Mouse (Mus musculus): ENCODE data around the gene Trabd2b.

The Trabd2b gene

DNA sequence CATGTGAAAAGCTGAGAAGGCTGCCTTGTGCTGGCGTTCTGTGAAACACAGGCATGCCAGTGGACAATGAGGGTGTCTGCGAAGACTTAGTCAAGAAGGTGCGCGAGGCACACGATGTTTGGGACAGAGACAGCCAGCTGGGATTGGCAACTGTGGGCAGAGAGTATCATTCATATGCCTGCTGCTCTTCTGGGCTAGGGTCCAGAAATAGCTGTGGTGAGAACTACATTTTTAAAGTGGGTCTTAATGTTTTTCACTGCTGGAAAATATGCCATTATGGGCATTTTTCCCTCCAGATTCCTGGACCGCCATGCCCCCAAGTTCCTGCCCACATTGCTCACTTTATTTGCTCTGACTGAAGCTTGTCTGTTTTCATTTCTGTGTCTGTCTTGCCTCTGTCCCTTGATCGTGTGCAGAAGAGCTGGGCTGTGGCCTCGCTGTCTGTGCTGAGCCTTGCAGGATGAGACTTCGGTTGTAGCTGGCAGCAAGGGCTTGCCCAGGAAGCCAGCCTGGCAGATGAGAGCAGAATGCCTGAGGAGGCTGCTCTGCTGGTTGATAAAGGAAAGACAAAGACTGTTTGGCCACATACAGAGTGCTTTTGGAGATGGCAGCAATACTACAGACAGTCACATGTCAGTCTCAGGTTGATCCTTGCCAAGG is 42.0 kb downstream of the Trabd2b start:
- DNase-seq (ENCODE audit: low spot score), result no peak

DNA sequence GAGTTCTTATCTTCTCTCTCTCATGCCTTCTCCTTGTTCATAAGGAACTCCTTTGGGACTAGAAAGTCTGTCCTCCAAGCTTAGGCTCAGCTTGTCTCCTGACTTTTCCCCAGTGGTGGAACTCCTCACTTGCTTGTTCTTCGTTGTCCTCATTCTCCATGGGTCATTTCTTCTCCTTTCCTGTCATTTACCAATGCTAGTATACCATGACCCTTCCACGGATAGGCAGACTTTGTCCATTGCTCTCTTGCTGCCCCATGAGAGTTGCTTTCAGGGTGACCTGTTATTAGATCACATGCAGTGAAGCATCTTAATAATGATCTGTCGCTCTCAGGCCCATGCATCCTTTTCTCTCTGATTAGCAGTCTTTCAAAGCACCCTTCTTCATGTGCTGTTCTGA is 46.6 kb downstream of the Trabd2b start:
- no peak for DNase-seq (ENCODE audit: low spot score)

DNA sequence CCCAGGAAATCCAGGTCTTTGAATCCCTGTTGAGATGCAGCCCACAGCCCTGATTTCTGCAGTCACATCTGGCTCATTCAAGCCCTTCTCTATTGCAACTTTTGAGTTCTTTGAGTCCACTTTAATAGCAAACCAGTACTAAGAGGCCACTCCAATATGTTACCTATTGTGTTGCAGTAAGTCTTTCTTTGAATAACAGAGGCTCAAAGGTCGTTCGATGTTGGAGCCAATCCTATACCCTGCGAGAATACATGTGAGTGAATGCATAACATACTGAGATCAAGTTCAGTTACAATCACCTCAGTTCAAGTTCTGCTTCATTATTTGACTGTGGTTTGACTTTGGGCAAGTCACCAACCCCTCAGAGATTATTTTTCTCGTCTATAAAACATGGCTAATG is 47.5 kb downstream of the Trabd2b start:
- no peak for DNase-seq (ENCODE audit: low spot score)

DNA sequence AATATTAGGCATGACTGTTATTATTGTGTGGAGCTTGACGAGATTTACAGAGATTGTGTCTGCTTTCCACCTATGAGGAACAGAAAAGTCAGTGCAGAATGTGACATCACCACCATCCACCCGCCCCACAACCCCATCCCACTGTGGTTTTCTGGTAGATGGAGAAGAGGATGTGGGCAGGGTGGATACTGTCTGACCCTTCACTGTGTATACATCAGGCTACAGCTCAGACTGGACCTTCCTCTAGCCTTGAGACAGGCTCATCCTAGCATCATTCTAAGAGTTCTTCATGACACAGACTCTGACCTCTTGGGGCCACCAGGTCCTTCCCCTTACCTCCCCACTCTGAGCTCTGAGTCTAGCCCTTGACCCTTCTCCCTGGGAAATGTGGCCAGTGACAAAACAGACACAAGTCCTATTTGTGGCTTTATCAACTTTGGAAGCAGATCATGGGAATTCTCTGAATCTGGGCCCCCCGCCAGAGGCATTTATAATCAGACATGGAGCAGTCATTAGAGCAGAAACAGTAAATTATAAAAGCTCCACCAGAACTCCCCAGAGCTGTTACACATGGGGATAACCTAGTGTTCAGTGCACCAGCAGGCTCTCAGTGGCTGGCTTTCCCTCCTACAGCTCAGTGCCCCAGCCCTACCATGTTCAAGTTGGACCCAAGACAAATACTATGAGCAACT is 48.1 kb downstream of the Trabd2b start:
- no peak for DNase-seq (ENCODE audit: low spot score)

DNA sequence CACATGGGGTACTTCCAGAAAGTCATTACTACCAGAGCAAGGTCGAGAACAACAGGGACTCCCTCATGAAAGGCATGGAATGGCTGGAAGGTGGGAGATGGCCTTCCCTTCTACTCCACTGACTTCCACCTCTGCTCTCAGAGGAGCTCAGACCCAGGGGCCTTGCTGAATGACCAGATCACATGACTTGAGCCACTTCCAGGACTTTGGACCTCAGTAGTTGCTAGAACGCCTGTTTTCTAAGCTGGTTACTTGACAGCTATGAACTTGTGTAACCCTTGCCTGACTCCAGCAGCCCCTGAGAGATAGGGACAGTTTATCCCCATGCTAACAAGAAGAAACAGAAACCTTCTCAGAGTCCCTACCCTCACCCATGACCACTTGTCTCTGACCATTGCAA is 50.6 kb downstream of the Trabd2b start:
- no peak for DNase-seq (ENCODE audit: low spot score)

DNA sequence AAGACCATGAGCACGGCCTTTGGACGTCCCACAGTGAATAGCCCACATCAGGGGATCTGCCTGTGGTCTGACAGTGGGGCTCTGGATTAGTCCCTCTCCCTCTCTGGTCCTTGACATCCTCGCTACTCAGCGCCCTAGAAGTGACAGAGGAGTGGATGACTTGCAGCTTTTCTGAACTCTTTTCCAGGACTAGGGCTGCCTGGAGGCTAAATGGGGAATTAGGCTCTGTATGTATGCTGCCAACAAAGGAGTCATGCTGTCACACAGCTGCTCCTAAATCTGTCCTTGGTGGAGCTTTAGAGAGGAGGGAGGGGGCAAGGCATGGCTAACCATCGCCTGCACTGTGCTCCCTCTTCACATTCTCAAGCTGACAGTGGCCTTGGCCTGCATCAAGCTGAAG is 53.1 kb downstream of the Trabd2b start:
- DNase-seq (ENCODE audit: low spot score), result peak; percentile 47

DNA sequence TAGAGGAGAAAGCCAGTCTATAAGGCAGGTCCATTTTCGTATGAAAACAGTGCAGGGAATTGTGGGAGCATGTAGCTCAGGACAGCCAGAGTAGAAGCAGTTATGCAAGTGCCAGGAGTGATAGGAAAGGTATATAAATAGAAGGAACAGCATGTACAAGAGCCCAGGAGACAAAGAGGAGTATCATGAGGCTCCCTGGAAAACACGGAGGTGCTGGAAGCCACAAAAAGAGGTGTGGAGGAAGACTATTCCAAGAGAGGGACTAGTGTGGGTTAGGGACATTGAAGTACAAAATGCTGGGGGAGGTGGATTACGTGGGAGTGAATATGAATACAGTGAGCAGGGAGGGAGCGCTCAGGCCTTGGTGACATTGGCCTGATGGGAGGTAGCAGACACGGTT is 53.9 kb downstream of the Trabd2b start:
- DNase-seq (ENCODE audit: low spot score), result no peak

- no peak for DNase-seq (ENCODE audit: low spot score)
Observed at GRCm38 (mm10) chr4:114461093-114461492, 54.6 kb downstream of the Trabd2b start.

DNA sequence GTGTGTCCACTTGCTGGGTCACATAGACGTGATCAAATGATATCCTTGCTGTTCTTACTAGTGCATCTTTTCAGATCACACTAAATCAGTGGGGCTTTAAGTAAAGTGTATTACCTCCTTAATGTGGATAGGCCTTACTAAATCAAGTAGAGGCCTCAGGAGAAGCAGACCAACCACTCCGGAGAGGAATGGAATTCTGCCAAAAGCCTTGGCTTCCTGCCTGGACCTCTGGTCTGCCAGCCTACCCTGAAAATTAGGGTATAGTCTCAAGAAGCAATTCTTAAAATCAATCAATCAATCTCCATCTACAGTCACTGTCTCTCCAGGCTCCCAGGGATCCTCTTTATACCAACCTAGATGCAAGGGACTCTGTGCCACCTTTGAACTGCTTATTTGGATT is 59.1 kb downstream of the Trabd2b start:
- no peak for DNase-seq (ENCODE audit: low spot score)

DNA sequence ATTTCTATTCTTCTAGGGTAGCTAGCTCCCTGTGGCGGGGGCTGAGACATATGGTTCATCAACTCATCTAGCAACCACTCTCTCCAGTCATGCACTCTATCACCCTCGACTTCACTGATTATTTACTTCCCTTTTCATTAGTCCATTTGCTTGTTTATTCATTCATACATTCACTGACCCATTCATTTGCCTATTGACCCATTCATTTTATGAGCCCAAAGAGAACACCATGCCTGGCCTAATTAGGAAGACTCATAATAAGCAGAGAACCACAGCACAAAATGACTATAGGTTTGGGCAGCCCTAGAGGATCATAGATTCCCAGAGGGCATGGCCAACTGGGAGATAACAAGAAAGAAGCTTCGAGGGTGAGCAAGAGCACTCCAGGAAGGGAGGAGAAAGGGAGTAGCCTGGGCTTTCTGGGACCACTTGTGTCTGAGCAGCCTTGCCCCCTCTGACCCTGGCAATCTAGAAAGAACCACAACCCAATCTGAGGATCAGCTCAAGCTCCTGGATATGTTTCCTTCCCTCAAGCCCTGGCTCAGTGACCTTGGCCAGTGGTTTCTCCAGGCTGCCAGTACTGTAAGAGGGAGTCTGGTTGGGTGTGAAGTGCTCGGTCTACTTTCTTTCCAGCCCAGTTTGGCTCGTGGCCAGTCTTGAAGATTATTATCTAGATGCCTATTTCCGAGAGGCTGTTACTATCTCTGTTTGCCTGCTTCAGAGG is 61.0 kb downstream of the Trabd2b start:
- peak; percentile 28 for DNase-seq (ENCODE audit: low spot score)

DNA sequence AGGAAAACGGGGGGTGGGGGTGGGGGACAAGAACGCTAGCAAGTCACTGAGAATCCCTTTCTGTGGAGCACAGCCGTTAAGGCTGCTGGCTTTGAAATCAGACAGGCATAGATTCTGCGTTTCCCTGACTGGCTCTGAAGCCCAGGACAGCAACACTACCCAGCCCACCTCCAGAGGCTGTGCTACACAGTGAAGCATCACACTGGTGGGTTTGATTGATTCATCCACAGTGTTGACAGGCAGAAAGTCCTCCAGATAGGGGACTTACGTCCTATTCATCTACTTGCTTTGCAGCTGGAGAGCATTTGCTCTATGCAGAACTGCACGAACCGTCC is 61.5 kb downstream of the Trabd2b start:
- DNase-seq (ENCODE audit: low spot score), result no peak

GRCm38 (mm10) chr4:114469881-114470280 is 63.4 kb downstream of the Trabd2b start:
- no peak for DNase-seq (ENCODE audit: low spot score)

GRCm38 (mm10) chr4:114472143-114472542 is 65.6 kb downstream of the Trabd2b start:
- no peak for DNase-seq (ENCODE audit: low spot score)

DNA sequence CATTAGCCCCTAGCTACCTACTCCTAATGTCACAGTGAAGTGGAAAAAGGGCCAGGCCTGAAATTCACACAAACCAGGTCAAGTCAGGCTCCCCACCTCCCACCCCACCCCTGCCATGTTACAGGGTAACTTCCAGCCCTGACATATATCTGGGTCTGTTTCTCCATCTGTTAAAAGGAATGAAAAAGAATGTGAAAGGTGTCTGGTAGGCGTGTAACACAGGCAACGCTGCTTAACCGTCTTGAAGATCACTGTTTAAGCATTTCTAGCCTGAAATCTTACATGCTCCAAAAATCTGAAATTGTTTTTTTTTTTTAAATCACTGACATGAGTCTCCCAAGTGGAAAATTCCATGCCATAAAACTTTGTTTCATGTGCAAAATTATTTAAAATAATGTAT is 69.8 kb downstream of the Trabd2b start:
- DNase-seq (ENCODE audit: low spot score), result no peak

GRCm38 (mm10) chr4:114477082-114477771 is 70.7 kb downstream of the Trabd2b start:
- DNase-seq (ENCODE audit: low spot score), result peak; percentile 23

- peak; percentile 11 for DNase-seq (ENCODE audit: low spot score)
Observed at GRCm38 (mm10) chr4:114481518-114481917, 75.0 kb downstream of the Trabd2b start.

GRCm38 (mm10) chr4:114484173-114484572 is 77.6 kb downstream of the Trabd2b start:
- DNase-seq (ENCODE audit: low spot score), result no peak

GRCm38 (mm10) chr4:114485996-114486395 is 79.5 kb downstream of the Trabd2b start:
- DNase-seq (ENCODE audit: low spot score), result no peak

GRCm38 (mm10) chr4:114486885-114487531 is 80.5 kb downstream of the Trabd2b start:
- DNase-seq (ENCODE audit: low spot score), result no peak

DNA sequence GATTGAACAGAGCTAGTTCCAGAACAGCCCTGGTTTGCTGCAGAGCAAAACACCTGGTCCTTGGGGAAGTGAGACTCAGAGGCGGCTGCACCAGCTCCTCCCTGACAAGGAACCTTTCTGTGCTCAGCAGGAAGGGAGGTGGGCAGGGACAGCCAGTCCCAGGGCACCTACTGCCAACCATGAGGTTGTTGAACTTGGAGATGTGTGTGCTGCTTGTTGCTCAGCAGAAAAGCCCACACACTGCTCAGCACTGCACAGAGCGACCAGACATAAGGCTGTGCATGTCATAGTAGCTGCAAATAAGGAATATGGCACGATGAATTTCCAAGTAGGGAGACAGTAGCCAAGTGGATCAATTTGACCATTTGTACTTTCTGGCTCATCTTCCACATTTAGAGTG is 81.2 kb downstream of the Trabd2b start:
- DNase-seq (ENCODE audit: low spot score), result no peak

- no peak for DNase-seq (ENCODE audit: low spot score)
Observed at GRCm38 (mm10) chr4:114492157-114492556, 85.6 kb downstream of the Trabd2b start.

DNA sequence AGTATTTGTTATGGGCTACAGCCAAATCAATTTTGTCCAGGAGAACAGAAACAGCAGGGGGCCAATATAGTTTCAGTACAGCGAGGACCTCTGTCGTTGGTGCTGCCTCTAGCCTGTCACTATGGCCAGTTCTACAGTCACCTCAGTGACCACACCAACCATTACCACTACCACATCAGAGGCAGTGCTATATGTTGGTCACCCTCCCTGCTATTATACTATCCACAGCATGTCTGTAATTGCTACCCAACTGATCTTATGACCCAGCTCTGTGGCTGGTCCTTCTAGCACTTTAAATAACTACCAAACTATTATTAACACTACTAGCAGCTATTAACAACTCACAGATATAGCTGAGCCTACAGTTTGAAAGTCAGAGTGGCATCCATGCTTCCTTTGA is 87.5 kb downstream of the Trabd2b start:
- DNase-seq (ENCODE audit: low spot score), result no peak
